Mouse (Mus musculus) left cerebral cortex, postnatal 4 days (tissue): Measurements from ENCODE around the gene Ier5. TPM values are rescaled to one million over a fixed set of nuclear protein-coding genes. Genes with fewer than 3 reads are reported as not detected.
A peak's percentile ranks its signal among the peaks of the same experiment; 100 is the strongest.

ENCODE experiments used
- DNase-seq: peaks from one replicate; pipeline ENCODE4 v3.0.0-alpha.2; 2022
- intact Hi-C: fragments of 180-260 bp; cut with DNase I; formaldehyde crosslinking; loops from one replicate; pipeline ENCODE4 v1.15.1; 2025
- total RNA-seq, 2 experiments: library from RNA; stranded (reverse); gene quantifications; 2 replicates each; pipeline ENCODE4 v1.2.3; 2021

Gene Ier5
- total RNA-seq, 2 experiments from 2014 or later: 12.0 TPM

GRCm38 (mm10) chr1:155083271-155084265 is 15.9 kb downstream of the Ier5 start:
- DNase-seq: peak; percentile 99
- intact Hi-C loops: no loop called here

DNA sequence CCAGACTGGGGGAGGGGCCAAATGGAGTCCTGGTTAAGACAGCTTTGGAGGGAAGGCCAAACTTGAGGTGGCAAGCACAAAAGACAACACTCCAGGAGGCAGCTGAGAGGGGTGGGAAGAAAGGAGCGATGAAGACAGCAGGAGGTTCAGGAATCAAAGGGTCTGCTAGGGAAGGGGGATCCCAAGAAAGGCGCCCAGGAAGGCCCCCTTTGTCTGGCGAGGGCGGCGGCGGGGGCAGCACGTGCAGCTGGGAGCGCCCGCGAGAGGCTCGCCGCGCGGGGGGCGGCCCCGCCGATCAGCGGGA is 16.5 kb downstream of the Ier5 start:
- DNase-seq: peak; percentile 78
- intact Hi-C loops: no loop called here

GRCm38 (mm10) chr1:155082158-155082964 is 17.1 kb downstream of the Ier5 start:
- DNase-seq: no peak
- intact Hi-C loops: no loop called here

DNA sequence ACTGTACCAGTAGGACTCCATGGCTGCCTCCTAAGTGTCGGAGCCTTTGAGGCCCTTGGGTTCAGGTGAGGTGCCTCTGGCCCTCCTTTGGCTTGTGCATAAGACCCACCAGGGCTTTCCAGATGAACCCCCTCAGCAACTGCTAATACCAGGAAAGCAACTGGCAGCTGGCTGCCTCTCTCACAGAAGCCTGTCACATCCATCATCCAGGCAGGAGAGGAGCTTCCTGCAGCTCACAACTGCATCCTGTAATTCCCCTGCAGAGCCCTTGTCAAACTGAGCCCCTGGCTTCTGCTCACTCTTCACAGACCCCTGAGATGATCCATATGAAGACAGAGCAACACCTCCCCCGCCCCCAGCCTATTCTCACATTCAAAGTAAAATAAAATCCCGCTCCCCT is 21.8 kb downstream of the Ier5 start:
- no peak for DNase-seq
- intact Hi-C loops: no loop called here

DNA sequence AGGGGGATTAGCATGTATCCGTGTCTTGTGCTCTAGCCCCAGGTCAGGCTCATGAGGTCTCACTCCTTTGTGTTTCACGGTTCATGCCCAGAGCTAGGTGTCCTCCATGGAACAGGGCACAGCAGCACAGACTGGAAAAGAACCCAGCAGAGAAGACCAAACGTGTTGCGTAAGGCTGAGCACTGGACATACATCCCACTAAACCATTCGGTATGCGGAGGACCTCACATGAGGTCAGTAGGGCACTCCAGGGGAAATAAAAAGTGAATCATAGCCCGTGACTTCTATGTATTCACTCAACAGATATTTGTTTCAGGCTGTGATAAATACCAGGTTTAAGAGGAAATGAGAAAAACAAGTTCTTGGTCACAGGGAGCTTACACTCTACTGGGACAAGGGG is 23.6 kb downstream of the Ier5 start:
- intact Hi-C loops: no loop called here
- no peak for DNase-seq

DNA sequence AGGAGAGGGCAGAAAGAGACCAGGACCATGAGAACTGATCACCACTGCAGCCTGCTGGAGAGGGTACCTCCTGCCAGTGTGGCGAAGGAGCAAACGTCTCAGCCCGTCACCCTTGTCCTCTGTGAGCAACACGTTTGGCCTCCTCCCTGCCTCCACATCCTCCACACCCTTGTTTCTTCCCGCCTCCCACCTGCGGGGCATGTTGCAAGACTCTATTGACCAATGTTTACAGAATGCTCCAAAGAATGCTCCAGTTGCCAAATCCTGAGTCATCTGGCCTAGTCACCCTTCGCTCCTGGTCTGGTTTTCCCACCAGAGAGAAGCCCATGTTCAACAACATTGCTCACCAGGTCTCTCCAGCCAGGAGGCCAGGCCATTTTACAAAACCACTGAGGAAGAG is 24.6 kb downstream of the Ier5 start:
- DNase-seq: no peak
- intact Hi-C loops: no loop called here

GRCm38 (mm10) chr1:155073905-155074304 is 25.5 kb downstream of the Ier5 start:
- intact Hi-C loops: no loop called here
- no peak for DNase-seq

DNA sequence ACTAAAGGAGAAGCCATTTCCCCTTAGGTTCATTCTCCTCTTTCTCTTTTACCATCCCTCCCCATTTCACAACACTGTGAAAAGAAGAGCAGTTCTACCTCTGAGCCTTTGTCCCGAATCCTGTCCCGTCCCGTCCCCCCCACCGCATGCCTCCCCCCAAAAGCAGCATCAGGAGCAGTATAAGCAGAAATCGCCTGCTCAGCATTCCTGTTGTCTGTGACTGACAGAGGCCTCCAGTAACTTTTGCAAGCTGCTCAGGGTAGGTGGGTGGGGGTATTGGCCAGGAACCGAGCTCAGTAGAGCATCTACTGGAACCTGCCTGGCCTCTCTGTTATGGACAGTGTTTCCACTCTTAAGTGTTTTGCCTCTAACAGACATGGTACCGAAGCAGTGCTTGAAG is 26.3 kb downstream of the Ier5 start:
- intact Hi-C loops: no loop called here
- DNase-seq: no peak

DNA sequence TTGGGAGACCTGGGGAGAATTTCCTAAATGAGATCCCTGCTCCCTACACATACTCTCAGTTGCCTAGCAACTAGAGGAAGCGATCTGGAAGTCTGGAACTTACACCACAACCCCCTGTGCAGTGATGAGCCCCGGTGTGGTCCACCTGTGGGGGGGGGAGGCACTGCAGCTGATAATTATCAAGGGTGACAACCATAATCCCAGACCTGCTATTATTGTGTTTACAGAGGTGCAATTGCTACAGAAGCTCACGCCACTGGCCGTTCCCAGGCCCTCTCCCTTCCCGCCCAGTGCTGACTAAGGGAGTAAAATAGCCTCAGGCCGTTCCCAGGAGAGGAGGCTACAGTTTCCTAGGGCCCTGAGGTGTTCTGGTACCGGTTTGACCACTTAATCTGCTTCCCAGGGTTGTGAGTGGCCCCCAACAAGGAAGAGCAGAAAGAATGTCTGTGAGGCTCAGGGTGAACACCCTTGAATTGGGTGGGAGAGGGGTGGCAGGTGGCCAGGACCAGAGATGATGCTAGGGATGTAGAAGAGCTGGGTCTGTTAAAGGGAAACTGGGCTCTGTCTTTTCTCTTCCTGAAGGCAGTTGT is 28.1 kb downstream of the Ier5 start:
- DNase-seq: no peak
- intact Hi-C loops: no loop called here

GRCm38 (mm10) chr1:155070561-155071286 is 28.7 kb downstream of the Ier5 start:
- no peak for DNase-seq
- intact Hi-C loops: no loop called here

DNA sequence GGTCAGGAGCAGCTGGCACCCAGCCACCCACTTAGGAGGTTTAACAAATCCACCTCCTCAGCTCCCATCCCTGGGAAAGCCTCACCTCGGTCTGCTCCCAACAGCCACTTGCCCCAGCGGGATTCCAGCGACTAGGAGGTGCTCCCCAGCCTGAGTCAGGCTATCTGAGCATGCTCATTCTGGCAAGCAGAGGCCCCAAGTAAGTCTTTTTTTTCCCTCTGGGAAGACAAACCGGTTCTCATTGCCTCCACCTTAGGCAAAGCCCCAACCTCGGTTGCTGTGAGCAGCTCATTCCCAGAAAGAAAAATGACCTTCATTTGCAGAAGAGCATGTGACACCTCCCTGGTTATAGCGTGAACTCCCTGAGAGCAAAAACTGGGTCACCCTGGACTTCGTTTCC is 29.7 kb downstream of the Ier5 start:
- intact Hi-C loops: no loop called here
- DNase-seq: no peak

- no peak for DNase-seq
Measured at GRCm38 (mm10) chr1:155066196-155066595, 33.2 kb downstream of the Ier5 start.

GRCm38 (mm10) chr1:155065068-155065701 is 34.3 kb downstream of the Ier5 start:
- intact Hi-C loops: no loop called here
- no peak for DNase-seq

More at GRCm38 (mm10) chr1:155066196-155066595, 33.2 kb downstream of the Ier5 start:
- intact Hi-C loops: no loop called here

DNA sequence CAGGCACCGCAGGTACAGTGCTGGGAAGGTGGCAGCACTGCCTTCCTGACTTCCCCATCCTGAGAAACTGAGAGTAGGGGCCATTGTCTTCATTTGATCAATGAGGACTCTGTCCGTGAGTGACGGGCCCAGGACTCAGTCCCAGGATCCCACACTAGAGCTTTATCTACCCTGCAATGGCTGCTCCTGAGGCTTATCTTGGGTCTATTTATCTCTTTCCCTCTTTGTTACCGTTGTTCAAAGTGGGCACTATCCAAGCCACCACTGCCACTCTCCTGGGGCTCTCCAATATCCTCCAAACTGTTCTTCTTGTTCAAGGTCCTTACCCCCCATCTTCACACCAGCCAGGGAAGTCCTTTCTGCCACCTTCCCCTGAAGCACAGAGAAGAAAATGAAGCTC is 34.8 kb downstream of the Ier5 start:
- no peak for DNase-seq
- intact Hi-C loops: no loop called here

DNA sequence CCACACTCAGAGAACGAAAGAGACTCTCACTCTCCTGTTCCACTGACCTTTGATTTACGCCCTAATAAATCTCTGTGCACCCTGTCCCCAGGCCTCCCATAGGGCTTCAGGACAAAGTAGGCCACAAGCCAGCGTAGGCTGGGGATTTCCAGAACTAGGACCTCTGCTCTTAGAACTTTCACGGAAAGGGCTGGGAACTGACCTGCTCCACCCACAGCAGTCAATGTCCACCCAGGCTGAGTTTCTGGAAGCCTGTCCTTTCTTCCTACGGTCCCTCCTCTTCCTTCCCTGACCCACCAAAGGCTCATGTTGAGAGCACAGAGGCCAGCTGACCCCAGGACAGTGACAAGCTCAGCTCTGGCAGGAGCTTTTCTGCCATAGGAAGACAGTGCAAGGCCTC is 35.3 kb downstream of the Ier5 start:
- intact Hi-C loops: no loop called here
- DNase-seq: no peak

GRCm38 (mm10) chr1:155062963-155063362 is 36.5 kb downstream of the Ier5 start:
- peak; percentile 95 for DNase-seq
- intact Hi-C loops: no loop called here

DNA sequence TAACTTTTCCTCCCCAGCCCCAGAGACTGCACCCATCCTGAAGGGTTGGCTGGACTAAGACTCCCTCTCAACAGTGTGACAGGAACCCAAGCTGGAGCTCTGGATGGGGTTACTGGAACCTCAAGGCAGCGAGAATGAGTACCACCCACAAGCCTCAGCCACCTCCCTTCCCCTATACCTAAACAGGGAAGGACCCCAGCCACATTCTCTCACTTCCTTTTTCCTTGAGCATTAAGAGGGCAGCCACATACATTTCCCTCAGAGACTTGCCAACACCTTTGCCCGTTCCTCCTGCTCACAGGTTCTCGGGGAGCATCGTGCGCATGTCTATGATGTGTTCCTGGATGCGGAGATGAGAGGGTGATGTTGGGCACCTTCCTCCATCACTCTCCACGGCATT is 37.4 kb downstream of the Ier5 start:
- DNase-seq: no peak
- intact Hi-C loops: no loop called here

- no peak for DNase-seq
- intact Hi-C loops: no loop called here
Measured at GRCm38 (mm10) chr1:155060832-155061801, 38.3 kb downstream of the Ier5 start.

DNA sequence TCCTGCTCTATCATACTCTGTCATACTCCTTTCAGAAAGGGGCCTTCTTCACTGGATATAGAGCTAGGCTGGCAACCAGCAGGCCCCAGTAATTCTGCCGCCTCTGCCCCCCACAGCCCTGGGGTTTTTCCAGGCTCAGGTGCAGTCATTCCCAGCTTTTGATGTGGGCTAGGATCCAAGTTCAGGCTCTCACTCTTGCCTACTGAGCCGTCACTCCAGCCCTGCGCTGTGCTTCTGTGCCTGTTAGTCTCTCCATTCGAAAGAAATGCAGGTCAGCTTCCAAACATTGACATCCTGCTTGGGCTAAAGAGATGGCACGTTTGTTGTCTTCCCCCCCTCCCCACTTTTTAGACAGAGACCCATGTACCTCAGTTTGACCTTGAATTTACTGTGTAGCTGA is 39.2 kb downstream of the Ier5 start:
- intact Hi-C loops: no loop called here
- DNase-seq: peak; percentile 64
